Mouse (Mus musculus) induced T-regulatory cell, adult 2 months (primary cell): ENCODE results near the gene Il20.

ENCODE experiments used
- DNase-seq: peaks from one replicate; pipeline ENCODE4 v3.0.0-alpha.2; 2012; ENCODE audit warnings: low read depth

Il20 gene

DNA sequence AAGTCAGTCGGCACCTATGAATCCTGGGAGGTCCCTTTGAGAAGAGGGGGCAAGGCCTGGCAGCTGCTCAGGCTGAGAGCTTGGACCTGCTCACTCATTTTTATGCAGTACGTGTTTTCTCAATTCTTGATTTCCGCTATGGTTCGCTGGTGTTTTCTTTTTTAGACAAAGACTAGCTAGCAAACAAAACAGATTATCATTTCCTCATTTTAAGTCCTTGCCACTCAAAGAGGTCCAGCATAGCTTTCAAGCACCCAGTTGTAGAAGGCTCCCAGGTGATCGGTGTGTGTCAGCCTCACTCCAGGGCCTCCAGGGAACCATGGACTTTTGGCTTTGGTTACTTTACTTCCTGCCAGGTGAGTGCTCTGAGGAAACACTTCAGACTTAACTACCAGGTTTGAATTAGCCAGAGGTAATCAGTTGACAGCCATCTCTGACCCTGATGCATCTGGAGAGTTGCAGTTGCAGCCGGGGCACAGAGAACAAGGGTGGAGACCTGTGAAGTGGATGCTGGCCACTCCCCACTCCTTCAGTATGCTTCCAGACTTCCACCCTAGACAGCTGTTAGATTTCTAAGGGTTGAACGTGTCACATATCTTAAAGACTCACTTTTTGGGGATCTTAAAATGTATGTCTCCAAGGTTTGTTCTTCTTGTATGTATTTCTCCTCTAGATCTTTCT is 45.6 kb downstream of the Il20 start, which contains the start of gene Fcmr:
Gene Fcmr, plus strand, starts transcription at position 129 of the 681 bp plus-strand sequence.
- DNase-seq, result no peak

- DNase-seq, result no peak
Observed at GRCm38 (mm10) chr1:130864741-130865140, 46.5 kb downstream of the Il20 start.

DNA sequence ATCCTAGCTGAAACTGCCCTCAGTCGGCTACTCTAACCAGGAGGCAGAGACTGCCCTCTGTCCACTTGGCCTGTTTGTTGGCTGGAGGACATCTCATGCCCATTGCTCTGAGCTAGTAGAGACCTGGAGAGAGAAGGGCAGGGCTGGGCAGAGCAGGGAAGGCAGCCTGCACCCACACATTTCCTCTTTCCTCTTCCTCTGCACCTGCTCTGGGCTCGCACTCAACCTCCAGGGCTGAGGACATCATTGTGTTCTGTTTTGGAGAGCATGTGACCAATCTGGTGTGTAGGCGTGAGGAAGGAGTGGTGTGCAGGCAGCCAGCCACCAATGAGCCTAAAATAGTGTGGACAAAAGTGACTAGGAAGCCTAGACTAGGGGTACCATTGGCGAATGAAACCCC is 47.0 kb downstream of the Il20 start:
- peak; percentile 55 for DNase-seq

GRCm38 (mm10) chr1:130857456-130857855 is 53.8 kb downstream of the Il20 start:
- no peak for DNase-seq
